Mouse (Mus musculus) Patski (cell line): ENCODE measurements at regions not wholly inside any gene's neighbourhood (a gene's known extent, or its start where the extent isn't known, plus 50 kb on each side); places are given as distances from the start of the nearest gene placed in this dataset.

Experiments
- ATAC-seq: fragments of 100-300 bp; one replicate; pipeline ENCODE4 v1.8.0; 2021
- CTCF ChIA-PET: fragments of 350-600 bp; sonication (Branson Sonifier 250); formaldehyde crosslinking; loops from one replicate; lab custom pipeline; 2022; ENCODE audit warnings: inconsistent platforms; lab: Charles Lee
- POLR2A ChIA-PET: fragments of 350-600 bp; sonication (Branson Sonifier 250); formaldehyde crosslinking; loops from one replicate; lab custom pipeline; 2022; ENCODE audit warnings: antibody characterized with exemption, inconsistent platforms; lab: Charles Lee
- DNase-seq: peaks from one replicate; pipeline ENCODE4 v3.0.0-alpha.2; 2011; ENCODE audit warnings: low read depth, low spot score
- H3K27me3 ChIP-seq: fragments of 371-371 bp; one replicate; pipeline ENCODE4 v1.5.1; 2021
- CTCF ChIP-seq: fragments of 100-300 bp; IDR thresholded peaks from one replicate; pipeline ENCODE4 v1.5.1; 2021
- in situ Hi-C: fragments of 300-500 bp; cut with MboI; formaldehyde crosslinking; loops from 3 replicates; pipeline ENCODE4 v1.11.1; 2018; ENCODE audit warnings: low pct_unique_long_range_greater_than_20kb, mixed read lengths

DNA sequence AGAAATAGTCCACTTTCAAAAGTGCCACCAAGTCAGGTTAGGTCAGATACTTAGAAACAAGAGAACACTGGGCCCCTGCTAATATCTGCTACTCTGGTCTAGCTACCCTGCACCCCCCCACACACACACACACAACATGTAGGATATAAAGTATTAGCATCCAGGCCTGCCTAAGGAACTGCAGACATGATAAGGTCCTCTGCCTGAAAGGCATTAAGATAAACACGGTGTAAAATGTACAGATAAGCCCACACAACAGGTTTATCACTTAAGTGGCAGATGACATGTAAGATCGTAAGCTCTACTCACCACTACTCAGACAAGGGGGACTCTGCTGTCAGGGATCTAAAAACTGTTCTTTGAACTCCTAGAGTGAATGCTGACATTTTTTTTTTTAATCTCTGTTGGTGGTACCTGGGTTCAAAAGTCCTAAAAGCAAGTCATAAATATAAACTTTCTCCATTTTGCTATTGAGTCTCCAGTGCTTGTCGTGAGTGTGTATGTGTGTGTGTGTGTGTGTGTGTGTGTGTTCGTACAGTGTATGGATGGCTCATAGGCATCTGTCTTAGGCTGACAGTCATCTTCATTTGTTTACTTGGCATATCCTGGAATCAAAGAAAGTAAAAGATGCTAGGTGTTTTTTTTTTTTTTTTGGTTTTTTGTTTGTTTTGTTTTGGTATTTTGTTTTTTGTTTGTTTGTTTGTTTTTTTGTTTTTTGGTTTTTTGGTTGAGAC, 52.2 kb downstream of the Gm9817 start:
- ChIA-PET POLR2A (no interaction called here), CTCF (no interaction called here)
- DNase-seq (no peak), ATAC-seq (no peak)
- in situ Hi-C loops, result no loop called here
- no peak for TF ChIP-seq CTCF
- peaks cover 4% of the 10 kb centered on the region for H3K27me3 ChIP-seq

DNA sequence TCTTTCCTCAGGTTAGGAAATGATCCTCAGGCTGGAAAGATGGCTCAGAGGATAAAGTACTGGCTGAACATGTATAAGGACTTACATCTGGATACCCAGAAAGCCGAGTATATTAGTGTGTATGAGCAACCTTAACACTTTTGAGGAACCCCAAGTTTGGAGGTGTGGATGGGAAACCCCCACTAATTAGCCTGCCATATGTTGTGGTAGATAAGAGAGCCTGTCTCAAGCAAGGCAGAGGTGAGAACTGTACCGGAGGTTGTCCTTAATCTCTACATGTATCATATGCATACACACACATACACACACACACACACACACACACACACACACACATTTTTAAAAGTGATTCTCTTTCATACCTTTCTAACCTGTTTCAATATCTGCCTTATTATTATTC, 62.1 kb downstream of the Gm9817 start:
- POLR2A ChIA-PET, result no interaction called here
- TF ChIP-seq CTCF, result no peak
- peaks cover 11% of the 10 kb centered on the region for H3K27me3 ChIP-seq
- DNase-seq (no peak), ATAC-seq (no peak)
- CTCF ChIA-PET, result no interaction called here
- in situ Hi-C loops, result no loop called here

DNA sequence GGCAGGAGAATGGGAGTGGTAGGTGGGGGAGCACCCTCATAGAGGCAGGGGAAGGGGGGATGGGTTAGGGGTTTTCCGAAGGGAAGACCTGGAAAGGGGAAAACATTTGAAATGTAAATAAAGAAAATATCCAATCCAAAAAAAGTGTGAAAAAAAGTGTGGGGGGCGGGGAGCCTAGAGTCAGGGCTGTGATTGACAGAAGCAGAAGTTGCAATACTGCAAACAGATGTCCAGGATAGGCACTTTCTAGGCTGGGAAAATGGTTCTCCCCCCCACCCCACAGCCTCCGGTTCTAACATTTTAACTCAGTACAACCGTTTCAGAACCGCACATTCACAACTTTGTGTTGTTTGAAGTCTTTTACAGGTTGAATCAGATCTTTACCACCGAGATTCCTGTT, 66.6 kb downstream of the Gm9817 start:
- DNase-seq, result no peak
- ChIA-PET CTCF (no interaction called here), POLR2A (no interaction called here)
- no peak for TF ChIP-seq CTCF
- in situ Hi-C loops, result no loop called here
- ATAC-seq, result no peak
- H3K27me3 ChIP-seq, result peaks cover 6% of the 10 kb centered on the region

DNA sequence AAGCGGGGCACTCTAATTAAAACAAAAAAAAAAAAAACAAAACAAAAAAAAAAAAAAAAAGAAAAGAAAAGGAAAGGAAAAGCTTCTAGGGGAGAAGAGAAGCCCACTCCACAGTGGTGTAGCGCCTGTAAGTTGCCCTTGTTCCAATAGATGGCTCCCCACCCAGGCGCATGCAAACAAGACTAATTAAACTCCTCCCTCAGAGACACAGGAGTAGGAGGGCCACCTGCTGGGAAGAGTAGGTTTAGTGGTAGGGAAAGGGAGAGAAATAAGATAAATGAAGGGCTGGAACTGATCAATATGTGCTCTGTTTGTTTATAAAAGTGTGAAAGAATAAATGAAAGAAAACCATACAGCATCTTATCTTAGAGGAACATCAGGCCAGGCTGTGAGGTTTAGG, 77.7 kb downstream of the Gm9817 start:
- ChIA-PET POLR2A (interaction anchor here (0.6 kb wide), 1 partner anchor 8 kb away, joined by 5 read pairs; no protein-coding TSS in a partner anchor), CTCF (no interaction called here)
- peaks cover 41% of the 10 kb centered on the region for H3K27me3 ChIP-seq
- peak; percentile 27 for TF ChIP-seq CTCF
- ATAC-seq, result no peak
- in situ Hi-C loops, result no loop called here
- no peak for DNase-seq

DNA sequence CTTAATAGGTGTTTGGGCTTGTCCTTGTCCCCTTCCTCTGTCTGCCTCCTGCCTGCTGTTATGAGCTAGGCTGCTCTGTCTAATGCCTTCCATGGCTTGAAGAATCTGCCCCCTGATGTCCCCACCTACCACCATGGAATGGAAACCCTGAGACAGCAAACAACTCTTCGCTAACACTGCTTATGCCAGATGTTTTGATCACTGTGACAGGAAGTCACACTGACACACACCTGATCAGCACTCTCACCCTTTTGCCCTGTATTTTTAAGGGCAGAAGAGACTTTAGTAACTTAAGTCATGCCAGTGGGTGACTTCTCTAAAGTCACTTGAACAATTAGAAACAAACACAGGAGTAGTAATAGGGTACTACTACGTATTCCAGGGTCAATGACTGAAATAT, 78.5 kb downstream of the Gm9817 start:
- ATAC-seq (no peak), DNase-seq (no peak)
- TF ChIP-seq CTCF, result no peak
- POLR2A ChIA-PET, result no interaction called here
- in situ Hi-C loops, result no loop called here
- peaks cover 42% of the 10 kb centered on the region for H3K27me3 ChIP-seq
- CTCF ChIA-PET, result no interaction called here

DNA sequence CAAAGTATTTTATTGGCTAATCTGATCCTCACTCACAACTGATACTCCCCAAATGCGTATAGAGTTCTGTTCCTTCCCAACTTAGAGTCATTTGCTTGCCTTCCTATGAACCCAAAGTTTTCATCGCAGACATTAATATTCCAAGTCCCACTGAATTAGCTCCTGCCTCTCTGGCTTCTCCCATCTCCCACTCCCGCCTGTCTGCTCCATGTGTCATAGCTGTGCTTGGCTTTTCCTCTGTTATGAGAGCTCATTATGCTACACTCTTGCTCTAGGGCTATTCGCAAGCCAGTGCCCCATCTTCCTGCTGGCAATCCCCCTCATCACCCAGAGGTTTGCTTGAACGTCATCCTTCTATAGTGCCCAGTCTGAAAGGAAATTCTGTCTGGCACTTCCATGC, 81.8 kb downstream of the Gm9817 start:
- CTCF ChIA-PET, result interaction anchor here (0.9 kb wide), 1 partner anchor 282 kb away, joined by 3 read pairs; no protein-coding TSS in a partner anchor
- POLR2A ChIA-PET, result no interaction called here
- TF ChIP-seq CTCF, result no peak

DNA sequence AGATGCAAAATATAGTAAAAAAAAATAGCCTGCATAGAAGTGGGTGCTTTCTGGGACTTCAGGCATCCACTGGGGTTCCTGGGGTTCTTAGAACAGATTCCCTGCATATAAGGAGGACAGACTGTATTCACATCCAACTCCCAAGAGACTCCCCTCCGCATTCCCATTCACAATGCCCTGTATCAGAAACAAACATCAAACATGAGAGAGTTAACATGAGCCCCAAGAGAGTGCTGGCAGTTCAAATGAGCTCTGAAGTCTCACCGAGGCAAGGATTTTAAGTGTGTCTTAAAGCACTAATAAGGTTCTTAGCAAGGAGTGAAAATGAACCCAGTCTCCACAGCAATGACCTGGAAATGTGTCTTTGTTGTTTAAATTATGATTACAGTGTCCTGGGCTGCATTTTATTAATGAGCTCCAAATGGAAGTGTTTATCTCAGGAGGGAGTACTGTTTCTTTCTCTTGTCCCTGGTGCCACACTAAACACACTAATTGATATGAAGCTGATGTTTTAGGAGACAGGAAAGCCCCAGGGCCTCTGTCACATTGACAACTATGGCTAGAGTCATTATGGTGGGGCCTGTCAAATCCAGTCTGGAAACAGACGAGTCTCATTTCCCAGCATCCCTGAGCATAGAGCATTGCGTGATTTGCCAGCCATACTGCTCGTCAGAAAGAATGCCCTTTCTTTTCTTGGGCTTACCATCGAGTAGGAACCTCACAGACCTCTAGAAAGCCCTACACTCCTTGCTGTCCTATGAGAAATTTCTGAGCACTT, 85.7 kb downstream of the Gm9817 start:
- ChIA-PET CTCF (interaction anchor here (1.5 kb wide), 1 partner anchor 297 kb away, joined by 4 read pairs; no protein-coding TSS in a partner anchor), POLR2A (interaction anchor here (1.2 kb wide), 1 partner anchor 279 kb away, joined by 3 read pairs; no protein-coding TSS in a partner anchor)
- ATAC-seq (no peak), DNase-seq (no peak)
- in situ Hi-C loops, result loop anchor here (5.0 to 10.0 kb wide), 3 partner anchors 129 to 313 kb away; no protein-coding TSS in a partner anchor
- H3K27me3 ChIP-seq, result peaks cover 32% of the 10 kb centered on the region
- no peak for TF ChIP-seq CTCF

More for the DNA sequence above, 81.8 kb downstream of the Gm9817 start:
- in situ Hi-C loops, result loop anchor here (5.0 to 10.0 kb wide), 3 partner anchors 125 to 317 kb away; no protein-coding TSS in a partner anchor
- DNase-seq (no peak), ATAC-seq (no peak)
- H3K27me3 ChIP-seq, result peaks cover 30% of the 10 kb centered on the region

DNA sequence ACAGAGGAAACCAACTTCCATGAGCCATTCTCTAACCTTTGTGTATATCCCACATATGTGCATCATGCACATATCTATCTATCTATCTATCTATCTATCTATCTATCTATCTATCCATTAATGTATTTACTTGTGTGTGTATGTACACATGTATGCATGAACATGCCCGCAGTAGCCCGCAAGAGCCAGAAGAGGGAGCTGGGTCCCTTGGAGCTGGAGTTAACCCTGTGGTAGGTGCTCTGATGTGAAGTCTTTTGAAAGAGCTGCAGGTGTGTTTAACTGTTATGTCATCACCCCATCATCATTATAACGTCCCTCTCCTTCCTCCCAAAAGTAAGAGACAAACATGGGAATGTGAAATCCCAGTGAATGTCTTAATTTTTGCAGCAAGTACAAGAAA, 86.7 kb downstream of the Gm9817 start:
- TF ChIP-seq CTCF, result peak; percentile 56
- H3K27me3 ChIP-seq, result peaks cover 41% of the 10 kb centered on the region
- in situ Hi-C loops, result loop anchor here (10.0 kb wide), 2 partner anchors 130 to 280 kb away; no protein-coding TSS in a partner anchor
- POLR2A ChIA-PET, result interaction anchor here (1.2 kb wide), 1 partner anchor 278 kb away, joined by 3 read pairs; no protein-coding TSS in a partner anchor
- CTCF ChIA-PET, result interaction anchor here (0.7 to 1.9 kb wide), 4 partner anchors 17 to 312 kb away, joined by 3 to 9 read pairs (median 6); no protein-coding TSS in a partner anchor
- ATAC-seq, result no peak
- no peak for DNase-seq

DNA sequence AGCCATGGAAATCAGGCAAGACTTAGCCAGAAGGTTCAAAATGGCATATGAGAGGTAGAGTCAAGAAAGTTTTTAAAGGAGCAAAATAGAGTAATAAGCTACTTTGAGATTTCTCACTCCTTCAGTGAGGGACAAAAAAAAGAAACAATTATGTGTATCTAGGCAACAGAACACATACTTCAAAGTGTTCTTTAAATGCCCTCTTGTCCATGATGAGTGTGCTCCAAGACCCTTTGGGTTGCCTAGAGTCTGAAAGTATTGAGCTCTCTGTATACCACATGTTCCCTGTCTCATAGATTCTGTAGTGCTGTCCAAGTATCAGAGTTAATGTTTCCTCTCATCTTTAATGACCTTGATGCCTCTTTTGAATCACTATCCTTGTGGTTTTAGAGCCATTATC, 91.2 kb downstream of the Gm9817 start:
- ATAC-seq (no peak), DNase-seq (no peak)
- CTCF ChIA-PET, result no interaction called here
- H3K27me3 ChIP-seq, result peaks cover 34% of the 10 kb centered on the region
- POLR2A ChIA-PET, result no interaction called here
- no peak for TF ChIP-seq CTCF
- in situ Hi-C loops, result loop anchor here (10.0 kb wide), 2 partner anchors 135 to 275 kb away; no protein-coding TSS in a partner anchor

DNA sequence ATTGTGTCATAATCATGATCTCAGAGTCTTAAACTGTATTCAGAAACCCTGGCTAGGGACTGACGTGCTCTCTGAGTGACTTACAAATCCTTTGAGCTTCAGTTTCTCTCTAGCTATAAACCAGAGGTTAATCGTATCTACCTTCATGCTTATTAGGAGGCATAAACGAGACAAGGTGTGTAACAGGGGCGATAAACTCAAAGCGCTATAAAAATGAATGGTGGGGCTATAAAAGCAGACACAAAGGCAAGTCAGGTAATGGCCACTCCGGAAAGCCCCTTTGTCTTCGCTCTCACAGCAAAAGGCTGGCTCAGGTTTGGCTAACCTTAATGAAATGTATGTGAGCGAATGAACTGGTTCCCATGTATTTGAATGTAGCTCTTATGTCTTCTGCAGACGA, 94.6 kb downstream of the Gm9817 start:
- CTCF ChIA-PET, result interaction anchor here (1.5 to 1.7 kb wide), 2 partner anchors 9 to 85 kb away, joined by 3 to 4 read pairs; no protein-coding TSS in a partner anchor
- ATAC-seq (no peak), DNase-seq (no peak)
- POLR2A ChIA-PET, result no interaction called here
- in situ Hi-C loops, result no loop called here
- no peak for TF ChIP-seq CTCF
- H3K27me3 ChIP-seq, result peaks cover 30% of the 10 kb centered on the region
